Mouse (Mus musculus) limb, embryonic 11.5 days (tissue): ENCODE results near the gene Brd4. TPM values are rescaled to one million over a fixed set of nuclear protein-coding genes. Genes with fewer than 3 reads are reported as not detected.

ENCODE experiments used
- ATAC-seq: fragments of 200-750 bp; cut with Nextera tagmentation; 2 replicates; pipeline ENCODE4 v1.8.0; 2017; ENCODE audit warnings: low read depth; ENCODE audit not compliant: insufficient number of reproducible peaks, low FRiP score, low TSS enrichment
- DNase-seq: peaks from one replicate; pipeline ENCODE4 v3.0.0-alpha.2; 2015; ENCODE audit warnings: low spot score
- H3K27ac ChIP-seq: fragments of 300-500 bp; sonication (generic); replicated peaks from 2 replicates; pipeline ENCODE4 v1.5.1; 2014; ENCODE audit warnings: low read depth, mild to moderate bottlenecking, low read length
- H3K27me3 ChIP-seq: fragments of 300-500 bp; sonication (generic); 2 replicates; pipeline ENCODE4 v1.6.1; 2014; ENCODE audit warnings: mild to moderate bottlenecking, low read length, mixed read lengths; ENCODE audit not compliant: control insufficient read depth, insufficient read depth
- H3K36me3 ChIP-seq: fragments of 300-500 bp; sonication (generic); 2 replicates; pipeline ENCODE4 v1.6.1; 2014; ENCODE audit warnings: mild to moderate bottlenecking, low read length, moderate library complexity, mixed read lengths; ENCODE audit not compliant: control insufficient read depth, insufficient read depth
- H3K4me1 ChIP-seq: fragments of 300-500 bp; sonication (generic); 2 replicates; pipeline ENCODE4 v1.6.1; 2014; ENCODE audit warnings: low read length, mixed read lengths; ENCODE audit not compliant: control insufficient read depth, insufficient read depth
- H3K4me2 ChIP-seq: fragments of 300-500 bp; sonication (generic); 2 replicates; pipeline ENCODE4 v1.6.1; 2014; ENCODE audit warnings: low read depth, mild to moderate bottlenecking, moderate library complexity; ENCODE audit not compliant: severe bottlenecking
- H3K4me3 ChIP-seq: fragments of 300-500 bp; sonication (generic); 2 replicates; pipeline ENCODE4 v1.5.1; 2014; ENCODE audit warnings: low read depth, low read length
- H3K9ac ChIP-seq: fragments of 300-500 bp; sonication (generic); 2 replicates; pipeline ENCODE4 v1.6.1; 2014; ENCODE audit warnings: mild to moderate bottlenecking, low read length
- H3K9me3 ChIP-seq: fragments of 300-500 bp; sonication (generic); 2 replicates; pipeline ENCODE4 v1.6.1; 2016; ENCODE audit warnings: low read length; ENCODE audit not compliant: control insufficient read depth
- WGBS: fragments of 180-500 bp; shearing (Covaris S2); extraction: QIAGEN DNeasy Blood & Tissue Kit; methylation state at CpG from one replicate; pipeline ENCODE4 v1.1.7; 2014; 5-methylcytosine and 5-hydroxymethylcytosine counted together
- polyA plus RNA-seq: library from polyadenylated mRNA; unstranded; fragments of >200 nt; fragmentation: Nextera tagmentation; extraction: Ambion mirVana; gene quantifications from 2 replicates; pipeline ENCODE4 v1.2.1, GENCODE M21; 2014

Gene Brd4
- polyA plus RNA-seq, 1 experiment from 2014 or later, result 124 TPM

DNA sequence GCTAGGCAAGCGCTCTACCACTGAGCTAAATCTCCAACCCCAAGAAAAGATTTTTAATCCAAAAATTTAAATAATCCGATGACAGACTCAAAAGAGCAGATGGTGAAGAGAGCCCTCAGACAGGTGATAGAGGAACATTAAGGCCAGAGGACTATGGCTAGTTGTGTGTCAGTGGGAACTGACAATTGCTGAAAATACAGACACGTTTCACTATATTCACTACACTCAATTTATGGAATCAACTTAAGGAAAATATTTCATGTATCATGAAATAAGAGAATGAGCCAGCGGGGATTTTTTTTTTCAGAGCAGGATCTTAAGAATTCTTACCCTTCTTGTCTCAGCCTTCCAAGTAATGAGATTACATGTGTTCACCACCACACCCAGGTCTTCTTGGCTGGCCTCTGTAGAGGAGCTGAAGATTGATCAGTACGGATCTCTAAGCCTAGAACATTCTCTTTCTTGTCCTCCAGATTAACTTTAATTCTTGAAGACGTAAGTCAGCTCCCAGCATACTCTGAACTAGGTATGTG, 682 bp upstream of the Brd4 start:
- Histone ChIP-seq H3K27ac (peak overlapping the region; percentile 97; the same call in 1 of the 2 replicates), H3K27me3 (no peaks in the 10 kb centered on the region), H3K4me1 (no peaks in the 10 kb centered on the region), H3K9me3 (no peaks in the 10 kb centered on the region), H3K4me3 (peak overlapping the region; percentile 86), H3K36me3 (no peaks in the 10 kb centered on the region), H3K9ac (peak overlapping the region; percentile 96), H3K4me2 (peak overlapping the region; percentile 43)
- no peak for DNase-seq
- ATAC-seq, result no peak
- 59% methylated on average over 6 of the region's 6 CpGs for WGBS

DNA sequence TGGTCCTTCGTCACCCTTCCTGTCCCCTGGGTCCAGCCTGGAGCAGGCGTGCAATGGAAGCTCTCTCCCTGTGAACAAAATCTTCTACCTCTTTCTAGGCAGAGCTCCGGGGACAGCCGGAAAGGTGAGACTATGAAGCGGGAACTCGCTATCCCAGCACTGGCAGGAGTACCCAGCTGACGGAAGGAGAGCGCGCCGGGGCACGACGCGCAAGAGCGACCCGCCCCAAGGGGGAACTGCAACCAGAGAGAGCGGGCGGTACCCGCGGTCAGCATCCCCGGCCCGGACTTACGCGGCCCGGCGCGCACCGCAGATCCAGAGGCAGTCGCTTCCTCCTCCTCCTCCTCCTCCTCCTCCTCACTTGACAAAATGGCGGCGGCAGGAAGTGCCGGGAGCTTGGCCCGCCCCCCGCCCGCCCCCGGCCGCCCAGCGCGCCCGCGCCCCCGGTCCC, 726 bp downstream of the Brd4 start:
- Histone ChIP-seq H3K36me3 (no peaks in the 10 kb centered on the region), H3K9ac (peak overlapping the region; percentile 96), H3K9me3 (no peaks in the 10 kb centered on the region), H3K4me3 (peak overlapping the region; percentile 86), H3K27me3 (no peaks in the 10 kb centered on the region), H3K27ac (peak overlapping the region; percentile 97), H3K4me2 (peak overlapping the region; percentile 67), H3K4me1 (no peaks in the 10 kb centered on the region)
- ATAC-seq (peak; percentile 41), DNase-seq (peak; percentile 67)
- 0% methylated on average over 28 of the region's 41 CpGs for WGBS

DNA sequence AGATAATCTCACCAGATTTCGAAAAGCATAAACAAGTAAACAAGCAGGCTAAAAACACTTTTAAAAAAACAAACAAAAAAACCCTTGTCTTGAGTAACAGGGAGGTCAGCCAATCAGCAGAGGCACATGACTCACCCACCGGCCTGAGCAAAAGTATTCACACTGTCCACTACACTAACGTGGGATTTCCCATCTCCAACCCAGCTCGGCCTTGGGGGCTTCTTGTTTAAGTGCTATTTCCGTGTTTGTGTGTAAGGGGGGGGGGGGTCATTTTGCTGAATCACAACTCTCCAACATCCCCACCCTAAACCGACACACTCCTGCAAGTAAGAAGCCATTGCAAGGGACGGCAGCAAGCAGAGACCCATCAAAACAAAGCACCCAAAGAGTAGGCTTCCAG, 1.2 kb downstream of the Brd4 start:
- no peak for ATAC-seq
- WGBS, result 8% methylated on average over 7 of the region's 7 CpGs

DNA sequence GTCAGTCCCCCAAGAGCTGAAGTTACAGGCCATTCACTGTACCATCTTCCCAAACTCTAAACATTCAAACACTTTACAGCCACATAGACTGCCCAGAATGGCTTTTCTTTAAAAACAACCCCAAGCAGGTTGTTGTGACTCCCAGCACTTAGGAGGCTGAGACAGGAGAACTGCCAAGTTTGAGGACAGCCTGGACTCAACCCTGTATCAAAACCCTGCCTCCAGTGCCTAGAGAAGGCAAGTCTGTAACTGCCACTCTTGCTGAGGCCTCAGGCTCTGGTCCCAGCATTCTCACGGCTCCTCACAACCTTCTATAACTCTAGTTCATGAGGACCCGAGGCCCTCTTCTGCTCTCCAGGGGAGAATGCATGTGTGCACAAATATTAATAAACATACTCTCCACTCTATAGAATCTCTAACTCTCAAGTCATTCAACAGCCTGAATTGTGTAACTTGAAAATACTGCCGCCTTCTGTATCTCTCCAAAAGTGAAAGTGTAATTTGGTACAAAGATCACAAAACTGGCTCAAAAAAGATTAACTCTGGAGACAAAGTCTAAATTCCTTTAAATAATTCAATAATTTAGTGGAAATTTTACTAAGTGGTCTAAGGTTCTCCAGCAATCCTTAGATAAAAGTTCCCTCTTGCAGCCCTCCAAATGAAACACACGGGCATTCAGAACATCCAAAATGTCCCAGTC, 2.8 kb downstream of the Brd4 start:
- Histone ChIP-seq H3K4me2 (no peak overlapping the region), H3K9me3 (no peaks in the 10 kb centered on the region), H3K4me1 (no peaks in the 10 kb centered on the region), H3K27ac (no peak overlapping the region), H3K36me3 (no peaks in the 10 kb centered on the region), H3K27me3 (no peaks in the 10 kb centered on the region), H3K4me3 (no peak overlapping the region), H3K9ac (no peak overlapping the region)
- WGBS, result 90% methylated on average over 4 of the region's 4 CpGs
- ATAC-seq, result no peak
- no peak for DNase-seq

More for the DNA sequence above, 1.2 kb downstream of the Brd4 start:
- Histone ChIP-seq H3K4me2 (peak overlapping the region; percentile 67), H3K27ac (peak overlapping the region; percentile 97; the same call in 1 of the 2 replicates), H3K36me3 (no peaks in the 10 kb centered on the region), H3K4me1 (no peaks in the 10 kb centered on the region), H3K9me3 (no peaks in the 10 kb centered on the region), H3K27me3 (no peaks in the 10 kb centered on the region), H3K4me3 (peak overlapping the region; percentile 86), H3K9ac (peak overlapping the region; percentile 96)
- DNase-seq, result peak; percentile 32

DNA sequence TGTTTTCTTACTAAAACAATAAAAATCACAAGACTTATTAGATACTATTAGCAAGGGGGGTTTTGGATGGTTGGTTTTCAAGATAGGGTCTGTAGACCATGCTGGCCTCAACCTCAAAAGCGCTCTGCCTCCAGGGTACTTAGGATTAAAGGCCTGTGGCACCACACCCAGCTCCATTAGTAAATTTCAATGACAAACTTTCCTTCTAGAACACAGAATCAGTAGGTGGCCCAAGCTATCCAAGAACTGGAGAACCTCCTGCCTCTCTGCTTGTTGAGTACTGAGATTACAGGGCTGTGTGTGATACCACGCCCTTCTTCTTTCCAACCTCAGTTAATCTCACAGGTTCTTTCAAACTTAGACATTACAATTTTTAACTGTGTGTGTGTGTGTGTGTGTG, 3.4 kb downstream of the Brd4 start:
- Histone ChIP-seq H3K4me1 (no peaks in the 10 kb centered on the region), H3K4me2 (no peak overlapping the region), H3K27ac (no peak overlapping the region), H3K36me3 (no peaks in the 10 kb centered on the region), H3K4me3 (no peak overlapping the region), H3K27me3 (no peaks in the 10 kb centered on the region), H3K9me3 (no peaks in the 10 kb centered on the region), H3K9ac (no peak overlapping the region)
- no peak for DNase-seq
- WGBS, result 94% methylated on average over 2 of the region's 2 CpGs
- ATAC-seq, result no peak

DNA sequence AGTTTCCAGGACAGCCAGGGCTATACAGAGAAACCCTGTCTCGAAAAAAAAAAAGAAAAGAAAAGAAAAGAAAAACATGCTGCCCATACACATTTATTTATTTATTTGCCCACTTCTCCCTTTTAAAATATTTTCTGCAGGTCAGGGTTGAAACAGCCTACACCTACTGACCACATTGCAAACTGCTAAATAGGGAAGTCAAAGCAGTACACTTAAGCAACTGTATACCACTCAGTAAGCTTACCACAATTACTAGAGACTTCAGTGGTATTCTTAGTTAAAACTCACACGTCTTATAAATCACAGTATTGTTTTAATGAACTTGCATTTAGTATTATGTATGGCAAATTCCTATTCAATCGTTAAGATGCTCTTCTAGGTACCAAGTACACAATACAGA, 3.9 kb downstream of the Brd4 start:
- WGBS, result 91% methylated on average over 3 of the region's 3 CpGs
- Histone ChIP-seq H3K4me3 (no peak overlapping the region), H3K27me3 (no peaks in the 10 kb centered on the region), H3K36me3 (no peaks in the 10 kb centered on the region), H3K4me1 (no peaks in the 10 kb centered on the region), H3K27ac (no peak overlapping the region), H3K4me2 (no peak overlapping the region), H3K9ac (no peak overlapping the region), H3K9me3 (no peaks in the 10 kb centered on the region)
- DNase-seq (no peak), ATAC-seq (no peak)

DNA sequence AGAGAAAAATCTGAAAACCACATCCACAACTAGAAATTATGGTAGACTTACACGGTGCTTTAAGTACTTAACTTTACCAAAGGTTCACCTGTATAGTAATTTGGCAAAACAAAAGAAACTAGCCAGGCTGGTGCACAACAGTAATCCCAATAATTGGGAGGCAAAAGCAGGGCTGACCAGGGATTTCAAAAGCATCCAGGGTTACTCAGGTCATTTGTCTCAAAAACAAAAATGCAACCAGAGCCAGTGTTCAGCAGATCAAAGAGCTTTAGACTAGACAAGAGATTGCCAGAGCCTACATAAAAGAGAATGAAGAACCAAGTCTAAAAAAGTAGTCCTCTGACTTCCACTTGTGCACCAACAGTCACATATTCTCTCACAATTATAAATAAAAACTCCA, 7.3 kb downstream of the Brd4 start:
- no peaks in the 10 kb centered on the region for H3K27me3 ChIP-seq
- 88% methylated on average over 1 of the region's 1 CpGs for WGBS
- no peak overlapping the region for H3K9ac ChIP-seq
- ATAC-seq (no peak), DNase-seq (no peak)
- H3K4me3 ChIP-seq, result no peak overlapping the region
- H3K27ac ChIP-seq, result no peak overlapping the region
- no peaks in the 10 kb centered on the region for H3K9me3 ChIP-seq
- H3K4me1 ChIP-seq, result no peaks in the 10 kb centered on the region
- H3K4me2 ChIP-seq, result no peak overlapping the region
- no peaks in the 10 kb centered on the region for H3K36me3 ChIP-seq

DNA sequence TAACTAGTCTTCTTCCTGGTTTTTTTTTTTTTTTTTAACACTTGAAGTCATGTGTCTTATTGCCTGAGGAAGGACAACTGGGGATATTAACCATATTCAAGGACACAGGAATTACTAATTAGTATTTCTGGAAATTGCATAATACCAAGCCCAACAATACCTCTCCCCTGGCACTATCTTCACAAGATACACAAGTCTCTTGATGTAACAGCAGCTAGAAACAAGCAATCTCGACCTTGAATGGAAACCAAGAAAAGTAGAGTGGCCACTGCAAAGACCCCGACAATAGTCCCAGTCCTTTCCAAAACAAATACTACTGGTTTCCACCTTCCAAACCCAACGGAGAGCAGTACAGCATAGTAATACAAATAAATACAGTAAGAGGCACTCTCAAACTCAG, 9.0 kb downstream of the Brd4 start:
- Histone ChIP-seq H3K9ac (no peak overlapping the region), H3K36me3 (no peaks in the 10 kb centered on the region), H3K4me3 (no peak overlapping the region), H3K9me3 (no peaks in the 10 kb centered on the region), H3K27me3 (no peaks in the 10 kb centered on the region), H3K4me2 (no peak overlapping the region), H3K4me1 (no peaks in the 10 kb centered on the region), H3K27ac (no peak overlapping the region)
- DNase-seq, result no peak
- 90% methylated on average over 3 of the region's 3 CpGs for WGBS
- ATAC-seq, result no peak
